ENCODE assay signal across 8 mouse cellular contexts in the genomic region with DNA sequence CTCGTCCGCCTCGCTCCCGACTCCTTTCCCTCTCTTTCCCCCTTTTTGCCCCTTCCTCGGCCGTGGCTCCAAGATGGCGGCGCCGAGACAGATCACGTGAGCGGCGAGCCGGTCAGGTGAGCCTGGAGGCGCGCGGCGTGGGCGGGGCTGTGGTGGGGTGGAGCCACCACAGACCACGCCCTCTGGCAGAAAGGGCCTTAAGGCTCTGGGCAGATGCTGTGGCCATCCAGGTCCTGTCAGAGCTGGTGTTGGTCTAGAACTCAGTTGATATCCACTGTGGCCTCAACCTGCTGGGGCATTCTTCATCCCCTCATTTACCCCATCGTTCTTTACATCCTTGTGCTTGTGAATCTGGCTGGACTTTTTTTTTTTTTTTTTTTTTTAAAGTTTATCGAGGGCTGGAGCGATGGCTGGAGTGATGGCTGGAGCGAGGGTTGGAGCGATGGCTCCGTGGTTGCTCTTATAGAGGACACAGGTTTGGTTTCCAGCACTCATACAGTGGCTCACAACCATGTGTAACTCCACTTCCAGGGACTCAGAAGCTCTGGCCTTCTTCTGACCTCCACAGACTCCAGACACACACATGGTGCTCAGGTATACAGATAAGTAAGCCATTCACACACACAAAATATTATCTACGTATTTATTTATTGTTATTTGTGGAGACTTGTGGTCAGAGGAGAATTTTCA. TPM values are rescaled to one million over a fixed set of nuclear protein-coding genes. Genes with fewer than 3 reads are reported as not detected.
DNase-seq lines count a peak whose midpoint lies in the region; ATAC-seq and TF ChIP-seq lines count a peak whose summit lies in the region.

A gene (minus strand): TSS at position 98 of the 690 bp plus-strand sequence.

- H3K36me3 ChIP-seq in ES-Bruce4 (ENCODE audit: control insufficient read depth, insufficient read depth, low read length, poor library complexity, severe bottlenecking): peaks cover 21% of the 10 kb centered on the region
- peaks cover 3% of the 10 kb centered on the region; the same call in 1 of the 2 replicates for H3K36me3 ChIP-seq in forebrain, embryonic 11.5 days (ENCODE audit: control insufficient read depth, insufficient read depth, low read length)
- H3K36me3 ChIP-seq in heart, embryonic 16.5 days (ENCODE audit: control insufficient read depth, insufficient read depth): peaks cover 26% of the 10 kb centered on the region
- H3K36me3 ChIP-seq in liver, embryonic 13.5 days: peaks cover 23% of the 10 kb centered on the region
- peaks cover 10% of the 10 kb centered on the region for H3K36me3 ChIP-seq in neural tube, embryonic 11.5 days (ENCODE audit: control insufficient read depth, insufficient read depth, low read length)
- peaks cover 15% of the 10 kb centered on the region for H3K36me3 ChIP-seq in stomach, postnatal 0 days (ENCODE audit: control insufficient read depth, insufficient read depth, low read length)

- peak; percentile 97 for ATAC-seq in forebrain, embryonic 11.5 days (replicated peaks; ENCODE audit: low FRiP score)
- ATAC-seq in heart, embryonic 16.5 days (replicated peaks; ENCODE audit: extremely low read depth, insufficient read depth, low FRiP score): peak; percentile 93
- ATAC-seq in liver, embryonic 13.5 days (ENCODE audit: low read depth): peak; percentile 89
- ATAC-seq in neural tube, embryonic 11.5 days (ENCODE audit: insufficient read depth, low FRiP score, low TSS enrichment): peak; percentile 95
- ATAC-seq in stomach, postnatal 0 days (ENCODE audit: low FRiP score, low TSS enrichment): peak; percentile 95

- H3K27ac ChIP-seq in ES-Bruce4 (ENCODE audit: insufficient read depth, low read length): no peak within 1 kb of the TSS
- H3K27ac ChIP-seq in forebrain, embryonic 11.5 days (ENCODE audit: low read depth, low read length): peak within 1 kb of the TSS; percentile 81
- peak within 1 kb of the TSS; percentile 85 for H3K27ac ChIP-seq in heart, embryonic 16.5 days (ENCODE audit: low read length)
- peak within 1 kb of the TSS; percentile 83 for H3K27ac ChIP-seq in liver, embryonic 13.5 days
- peak within 1 kb of the TSS; percentile 77 for H3K27ac ChIP-seq in neural tube, embryonic 11.5 days (ENCODE audit: low read depth, low read length)
- H3K27ac ChIP-seq in stomach, postnatal 0 days (replicated peaks): peak within 1 kb of the TSS; percentile 86

- no peaks in the 10 kb centered on the region for H3K4me1 ChIP-seq in ES-Bruce4 (ENCODE audit: control insufficient read depth, insufficient read depth, low read length)
- H3K4me1 ChIP-seq in forebrain, embryonic 11.5 days (replicated peaks; ENCODE audit: control insufficient read depth, insufficient read depth, low read length): no peaks in the 10 kb centered on the region; the same call in 1 of the 2 replicates
- H3K4me1 ChIP-seq in heart, embryonic 16.5 days (ENCODE audit: control insufficient read depth, insufficient read depth, low read length): peaks cover 7% of the 10 kb centered on the region
- H3K4me1 ChIP-seq in liver, embryonic 13.5 days (replicated peaks): peaks cover 22% of the 10 kb centered on the region; the same call in 1 of the 2 replicates
- peaks cover 5% of the 10 kb centered on the region; the same call in 1 of the 2 replicates for H3K4me1 ChIP-seq in neural tube, embryonic 11.5 days (ENCODE audit: control insufficient read depth, insufficient read depth, low read length)
- no peaks in the 10 kb centered on the region for H3K4me1 ChIP-seq in stomach, postnatal 0 days (replicated peaks; ENCODE audit: control insufficient read depth, insufficient read depth)

- WGBS in forebrain, embryonic 11.5 days: 22% methylated on average over 24 of the region's 26 CpGs
- WGBS in heart, embryonic 16.5 days: 21% methylated on average over 26 of the region's 26 CpGs
- WGBS in liver, embryonic 13.5 days (ENCODE audit: insufficient replicate concordance): 21% methylated on average over 22 of the region's 26 CpGs
- WGBS in neural tube, embryonic 11.5 days: 25% methylated on average over 22 of the region's 26 CpGs
- 24% methylated on average over 22 of the region's 26 CpGs for WGBS in stomach, postnatal 0 days

- peak within 1 kb of the TSS; percentile 97 for H3K9ac ChIP-seq in ES-Bruce4 (ENCODE audit: low read depth, poor library complexity, severe bottlenecking)
- H3K9ac ChIP-seq in forebrain, embryonic 11.5 days (ENCODE audit: low read length): peak within 1 kb of the TSS; percentile 97
- H3K9ac ChIP-seq in heart, embryonic 16.5 days (ENCODE audit: low read length): peak within 1 kb of the TSS; percentile 99
- H3K9ac ChIP-seq in liver, embryonic 13.5 days: peak within 1 kb of the TSS; percentile 94
- peak within 1 kb of the TSS; percentile 98 for H3K9ac ChIP-seq in neural tube, embryonic 11.5 days (ENCODE audit: low read length)
- H3K9ac ChIP-seq in stomach, postnatal 0 days (ENCODE audit: low read length): peak within 1 kb of the TSS; percentile 97

- TF ChIP-seq CTCF in ES-Bruce4 (IDR thresholded peaks at IDR 0.05; ENCODE audit: low read depth, low read length): no peak
- TF ChIP-seq CTCF in stomach, postnatal 0 days (IDR thresholded peaks at IDR 0.05; ENCODE audit: low read depth): no peak

- H3K4me3 ChIP-seq in ES-Bruce4 (ENCODE audit: low read depth, low read length): peak within 1 kb of the TSS; percentile 98
- peak within 1 kb of the TSS; percentile 81 for H3K4me3 ChIP-seq in forebrain, embryonic 11.5 days (ENCODE audit: low read depth, low read length)
- peak within 1 kb of the TSS; percentile 97 for H3K4me3 ChIP-seq in heart, embryonic 16.5 days (ENCODE audit: low read length)
- H3K4me3 ChIP-seq in liver, embryonic 13.5 days (replicated peaks): peak within 1 kb of the TSS; percentile 85
- peak within 1 kb of the TSS; percentile 87 for H3K4me3 ChIP-seq in neural tube, embryonic 11.5 days (ENCODE audit: low read depth, low read length)
- H3K4me3 ChIP-seq in stomach, postnatal 0 days (ENCODE audit: low read depth, low read length): peak within 1 kb of the TSS; percentile 84

- H3K9me3 ChIP-seq in ES-Bruce4 (replicated peaks; ENCODE audit: control insufficient read depth, insufficient read depth, low read length, poor library complexity, severe bottlenecking): no peaks in the 10 kb centered on the region
- H3K9me3 ChIP-seq in forebrain, embryonic 11.5 days (ENCODE audit: control insufficient read depth, low read length): no peaks in the 10 kb centered on the region
- H3K9me3 ChIP-seq in heart, embryonic 16.5 days (replicated peaks; ENCODE audit: control insufficient read depth, low read length): no peaks in the 10 kb centered on the region; the same call in 1 of the 2 replicates
- H3K9me3 ChIP-seq in liver, embryonic 13.5 days (replicated peaks): no peaks in the 10 kb centered on the region
- H3K9me3 ChIP-seq in neural tube, embryonic 11.5 days (ENCODE audit: control insufficient read depth, low read length): no peaks in the 10 kb centered on the region
- H3K9me3 ChIP-seq in stomach, postnatal 0 days (ENCODE audit: control insufficient read depth, low read length): no peaks in the 10 kb centered on the region

- H3K4me2 ChIP-seq in forebrain, embryonic 11.5 days (ENCODE audit: low read depth, low read length, severe bottlenecking): peak within 1 kb of the TSS; percentile 60
- peak within 1 kb of the TSS; percentile 75 for H3K4me2 ChIP-seq in heart, embryonic 16.5 days (ENCODE audit: low read depth, low read length)
- peak within 1 kb of the TSS; percentile 94 for H3K4me2 ChIP-seq in liver, embryonic 13.5 days
- peak within 1 kb of the TSS; percentile 81 for H3K4me2 ChIP-seq in neural tube, embryonic 11.5 days (ENCODE audit: low read depth)
- H3K4me2 ChIP-seq in stomach, postnatal 0 days (replicated peaks; ENCODE audit: low read depth): peak within 1 kb of the TSS; percentile 92

- peak; percentile 84 for DNase-seq in c-Kit-positive CD71-positive TER-119-positive erythroid progenitor cells, embryonic 14.5 days (ENCODE audit: low spot score)
- DNase-seq in forebrain, embryonic 11.5 days (ENCODE audit: low spot score): peak; percentile 96
- DNase-seq in kidney, postnatal 25 days: peak; percentile 90 to 93
- DNase-seq in liver, embryonic 13.5 days: peak; percentile 75
- DNase-seq in neural tube, embryonic 11.5 days (ENCODE audit: low spot score): peak; percentile 94
- DNase-seq in stomach, postnatal 0 days (ENCODE audit: low spot score): peak; percentile 92

- peak; percentile 68 for TF ChIP-seq POLR2A in ES-Bruce4 (IDR thresholded peaks at IDR 0.05; ENCODE audit: insufficient read depth, low read length)

- H3K27me3 ChIP-seq in ES-Bruce4 (ENCODE audit: control insufficient read depth, insufficient read depth, low read length, poor library complexity, severe bottlenecking): no peaks in the 10 kb centered on the region
- no peaks in the 10 kb centered on the region for H3K27me3 ChIP-seq in forebrain, embryonic 11.5 days (ENCODE audit: control insufficient read depth, insufficient read depth, low read length)
- H3K27me3 ChIP-seq in heart, embryonic 16.5 days (ENCODE audit: control insufficient read depth, insufficient read depth, low read length): no peaks in the 10 kb centered on the region
- peaks cover 3% of the 10 kb centered on the region; the same call in 1 of the 2 replicates for H3K27me3 ChIP-seq in liver, embryonic 13.5 days
- H3K27me3 ChIP-seq in neural tube, embryonic 11.5 days (ENCODE audit: control insufficient read depth, insufficient read depth, low read length): no peaks in the 10 kb centered on the region
- no peaks in the 10 kb centered on the region for H3K27me3 ChIP-seq in stomach, postnatal 0 days (ENCODE audit: control insufficient read depth, insufficient read depth, low read length)

- TF ChIP-seq EP300 in ES-Bruce4 (IDR thresholded peaks at IDR 0.05; ENCODE audit: insufficient read depth, low read depth, low read length): no peak; the same call in 1 of the 2 replicates
- TF ChIP-seq EP300 in stomach, postnatal 0 days (optimal IDR thresholded peaks at IDR 0.05): no peak

RNA-seq across cellular contexts. Expression of the gene that starts here (rescaled TPM):
- 30.4 and 31.3 TPM in 2 replicates for polyA plus RNA-seq in ES-Bruce4 (2011; ENCODE audit: insufficient read depth, insufficient read length, low read depth, missing spikeins)
- 18.3 and 21.3 TPM in 2 replicates for polyA plus RNA-seq in forebrain, embryonic 11.5 days (2014; fragmentation: Nextera tagmentation; extraction: Ambion mirVana)
- 8.7 and 11.7 TPM in 2 replicates for polyA plus RNA-seq in heart, embryonic 16.5 days (2015; fragmentation: Nextera tagmentation; extraction: Ambion mirVana)
- polyA plus RNA-seq in liver, embryonic 13.5 days (2015; fragmentation: Nextera tagmentation; extraction: Ambion mirVana): 4.6 and 6.3 TPM in 2 replicates
- 15.8 and 18.1 TPM in 2 replicates for polyA plus RNA-seq in neural tube, embryonic 11.5 days (2014; fragmentation: Nextera tagmentation; extraction: Ambion mirVana)
- 6.8 and 7.5 TPM in 2 replicates for polyA plus RNA-seq in stomach, postnatal 0 days (2015; fragmentation: Nextera tagmentation; extraction: Ambion mirVana)
